Mouse (Mus musculus): ENCODE data around the gene Vmn2r82. TPM values are rescaled to one million over a fixed set of nuclear protein-coding genes. Genes with fewer than 3 reads are reported as not detected.
"Not testable (repeated sequence)": the region's sequence is repeated elsewhere in the genome, so short reads cannot be mapped to it uniquely, and the experiment has no call there.

Gene Vmn2r82
- not detected in 2 replicates for total RNA-seq (2012; rRNA removed)
- polyA plus RNA-seq (2012; ENCODE audit: insufficient read depth in 1 of 2, insufficient read length in 2 of 2, low read depth in 1 of 2, low replicate concordance in 2 of 2, missing spikeins in 1 of 2), result not detected

DNA sequence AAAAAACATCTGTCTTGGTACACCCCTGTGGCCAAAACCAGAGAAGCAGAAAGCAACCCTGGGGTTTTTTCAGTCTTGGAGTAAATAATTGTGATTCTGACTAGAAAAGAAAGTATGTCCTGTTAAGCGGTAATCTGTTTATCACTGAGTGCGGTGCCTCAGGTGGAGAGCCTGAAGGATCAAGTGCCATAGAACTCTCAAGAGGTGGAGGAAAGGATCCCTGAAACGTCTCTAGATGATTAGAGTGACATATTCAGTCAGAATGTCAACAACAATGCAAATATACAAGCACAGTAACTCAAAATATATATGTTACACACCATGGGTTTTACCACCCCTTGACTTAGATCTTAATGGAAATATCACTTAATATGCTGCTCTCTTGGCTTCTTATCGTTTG, at the start of gene Vmn2r82:
TSS of gene Vmn2r82 (plus strand) at position 301 of the 400 bp plus-strand sequence.
- H3K4me1 ChIP-seq (ENCODE audit: control insufficient read depth in 1 of 2, insufficient read depth in 2 of 2, low read length in 2 of 2); H3K9ac ChIP-seq (ENCODE audit: control insufficient read depth, low read depth, low read length, poor library complexity, severe bottlenecking); H3K9me3 ChIP-seq (replicated peaks; ENCODE audit: insufficient read depth, low read length); DNase-seq (ENCODE audit: low read depth, low spot score); H3K4me3 ChIP-seq (ENCODE audit: control insufficient read depth in 1 of 2, insufficient read depth in 1 of 2, low read depth in 2 of 2, low read length in 2 of 2); H3K27me3 ChIP-seq (ENCODE audit: control insufficient read depth in 1 of 2, insufficient read depth in 2 of 2, low read length in 2 of 2); H3K36me3 ChIP-seq (ENCODE audit: control insufficient read depth in 1 of 2, insufficient read depth in 2 of 2, low read length in 2 of 2); H3K27ac ChIP-seq (ENCODE audit: control insufficient read depth, low read depth, low read length); H3K79me2 ChIP-seq (ENCODE audit: control insufficient read depth, insufficient read depth, low read length, poor library complexity): not testable (repeated sequence)

DNA sequence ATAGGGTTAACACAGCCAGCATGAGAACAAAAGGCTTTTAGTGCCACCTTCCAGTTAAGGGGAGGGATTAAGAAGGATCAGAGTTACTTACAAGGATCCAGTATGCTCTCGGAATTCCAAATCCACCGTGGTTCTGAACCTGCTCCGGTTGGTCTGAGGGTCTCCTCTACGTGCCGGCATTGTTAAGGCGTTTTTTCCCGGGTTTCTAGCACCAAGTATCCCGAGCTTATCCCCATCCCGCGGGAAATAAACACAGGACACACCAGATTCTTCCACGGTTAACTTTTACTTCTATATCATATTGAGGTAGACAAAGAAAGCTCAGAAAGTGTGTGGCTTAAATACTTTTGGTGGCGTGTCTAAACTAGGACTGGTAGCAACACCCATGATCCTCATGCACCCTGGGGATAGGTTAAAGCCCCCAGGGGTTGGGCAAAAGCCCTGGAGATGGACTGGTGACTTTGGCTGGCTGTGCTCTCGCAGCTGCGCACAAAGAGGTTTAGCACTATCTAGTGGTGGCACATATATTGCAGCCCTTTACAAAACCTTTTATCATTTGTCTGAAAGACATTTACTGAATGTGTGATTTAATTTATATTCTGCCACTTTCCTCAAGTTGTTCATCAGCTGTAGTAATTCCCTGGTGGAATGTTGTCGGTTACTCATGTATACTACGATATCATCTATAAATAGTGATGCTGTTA, 34.1 kb upstream of the Vmn2r82 start:
- not testable (repeated sequence) for H3K9ac ChIP-seq (ENCODE audit: control insufficient read depth, low read depth, low read length, poor library complexity, severe bottlenecking); DNase-seq (ENCODE audit: low read depth, low spot score); H3K27ac ChIP-seq (ENCODE audit: control insufficient read depth, low read depth, low read length); H3K27me3 ChIP-seq (ENCODE audit: control insufficient read depth in 1 of 2, insufficient read depth in 2 of 2, low read length in 2 of 2); H3K79me2 ChIP-seq (ENCODE audit: control insufficient read depth, insufficient read depth, low read length, poor library complexity); H3K4me1 ChIP-seq (ENCODE audit: control insufficient read depth in 1 of 2, insufficient read depth in 2 of 2, low read length in 2 of 2); H3K36me3 ChIP-seq (ENCODE audit: control insufficient read depth in 1 of 2, insufficient read depth in 2 of 2, low read length in 2 of 2); H3K9me3 ChIP-seq (replicated peaks; ENCODE audit: insufficient read depth, low read length); H3K4me3 ChIP-seq (ENCODE audit: control insufficient read depth in 1 of 2, insufficient read depth in 1 of 2, low read depth in 2 of 2, low read length in 2 of 2)
- TF ChIP-seq CTCF (IDR thresholded peaks at IDR 0.05 in 2 of 3, conservative IDR thresholded peaks at IDR 0.05 in 1 of 3; ENCODE audit: control insufficient read depth in 1 of 3, insufficient read depth in 1 of 3, low read depth in 2 of 3, low read length in 3 of 3, poor library complexity in 1 of 3, severe bottlenecking in 1 of 3), result peak in 2 of 3 experiments; percentile 4 to 17; a peak in 1 of 6 replicates
- peak; percentile 11; the same call in 1 of the 2 replicates for TF ChIP-seq RAD21 (IDR thresholded peaks at IDR 0.05; ENCODE audit: low read depth, low read length)

DNA sequence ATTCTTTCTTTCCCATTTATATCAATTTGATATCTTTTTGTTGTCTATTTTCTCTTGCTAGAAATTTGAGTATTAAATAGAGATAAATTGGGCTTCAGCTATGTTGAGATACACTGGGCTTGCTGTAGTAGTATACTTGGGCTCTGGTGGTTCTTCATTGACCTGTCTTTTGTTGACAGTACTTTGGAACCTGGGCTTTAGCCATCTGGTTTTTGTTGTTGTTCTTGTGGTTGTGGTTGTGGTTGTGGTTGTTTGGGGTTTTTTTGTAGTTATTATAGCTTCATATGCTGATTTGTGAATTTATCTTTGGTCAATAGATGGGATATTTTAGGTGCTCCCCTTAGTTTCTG, 33.6 kb upstream of the Vmn2r82 start:
- TF ChIP-seq E2F4 (IDR thresholded peaks at IDR 0.05; ENCODE audit: borderline replicate concordance, low read depth, low read length) (no peak), MYC (IDR thresholded peaks at IDR 0.05; ENCODE audit: low read depth, low read length) (no peak), KAT2A (conservative IDR thresholded peaks at IDR 0.05; ENCODE audit: low read depth, low read length) (no peak), MYB (IDR thresholded peaks at IDR 0.05; ENCODE audit: low read depth, low read length) (no peak), BHLHE40 (IDR thresholded peaks at IDR 0.05; ENCODE audit: borderline replicate concordance, low read depth, low read length) (no peak), TCF12 (IDR thresholded peaks at IDR 0.05; ENCODE audit: low read depth, low read length) (no peak), EP300 (IDR thresholded peaks at IDR 0.05; ENCODE audit: low read depth in 1 of 2, low read length in 2 of 2) (no peak), CTCF (IDR thresholded peaks at IDR 0.05 in 2 of 3, conservative IDR thresholded peaks at IDR 0.05 in 1 of 3; ENCODE audit: control insufficient read depth in 1 of 3, insufficient read depth in 1 of 3, low read depth in 2 of 3, low read length in 3 of 3, poor library complexity in 1 of 3, severe bottlenecking in 1 of 3) (no peak), GATA1 (IDR thresholded peaks at IDR 0.05; ENCODE audit: low read depth, low read length) (no peak), CHD2 (IDR thresholded peaks at IDR 0.05; ENCODE audit: low read length) (no peak)
- DNase-seq (ENCODE audit: low read depth, low spot score), result no peak
- Histone ChIP-seq H3K9me3 (replicated peaks; ENCODE audit: insufficient read depth, low read length) (no peaks in the 10 kb centered on the region), H3K79me2 (ENCODE audit: control insufficient read depth, insufficient read depth, low read length, poor library complexity) (no peaks in the 10 kb centered on the region), H3K4me1 (ENCODE audit: control insufficient read depth in 1 of 2, insufficient read depth in 2 of 2, low read length in 2 of 2) (no peaks in the 10 kb centered on the region), H3K27ac (ENCODE audit: control insufficient read depth, low read depth, low read length) (no peak overlapping the region), H3K4me3 (ENCODE audit: control insufficient read depth in 1 of 2, insufficient read depth in 1 of 2, low read depth in 2 of 2, low read length in 2 of 2) (no peak overlapping the region), H3K9ac (ENCODE audit: control insufficient read depth, low read depth, low read length, poor library complexity, severe bottlenecking) (no peak overlapping the region), H3K27me3 (ENCODE audit: control insufficient read depth in 1 of 2, insufficient read depth in 2 of 2, low read length in 2 of 2) (no peaks in the 10 kb centered on the region), H3K36me3 (ENCODE audit: control insufficient read depth in 1 of 2, insufficient read depth in 2 of 2, low read length in 2 of 2) (no peaks in the 10 kb centered on the region)

DNA sequence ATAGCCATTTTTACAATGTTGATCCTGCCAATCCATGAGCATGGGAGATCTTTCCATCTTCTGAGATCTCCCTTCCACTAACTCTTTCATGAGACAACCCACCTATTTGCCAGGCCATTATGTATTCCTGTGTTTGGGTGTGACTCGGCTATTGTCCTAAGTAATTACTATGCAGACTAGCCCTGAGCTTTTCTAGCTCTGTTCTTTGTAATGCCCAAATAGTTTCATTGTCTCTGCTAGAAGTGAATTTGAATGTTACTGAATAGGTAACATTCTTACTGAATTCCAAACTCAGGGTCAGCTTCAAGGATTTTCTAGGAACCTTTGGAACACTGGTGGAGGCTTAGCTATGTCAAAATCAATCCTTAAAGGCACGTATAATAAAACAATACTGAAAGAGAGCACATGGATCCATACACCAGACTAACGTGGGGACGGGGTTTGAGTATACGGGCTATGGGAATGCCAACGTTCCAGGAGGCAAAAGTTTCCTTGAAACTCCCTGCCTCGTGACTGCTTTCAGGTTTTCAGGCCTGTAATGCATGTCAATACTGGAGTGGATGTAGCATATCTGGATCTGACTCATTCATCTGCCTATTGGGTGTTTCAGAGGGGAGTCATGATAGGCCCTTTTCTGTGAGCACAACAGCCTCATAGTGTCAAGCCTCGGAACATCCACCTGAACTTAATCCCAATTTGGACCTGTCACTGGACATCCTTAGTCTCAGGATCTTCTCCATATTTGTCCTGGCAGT, 43.8 kb downstream of the Vmn2r82 start:
- H3K27me3 ChIP-seq (ENCODE audit: control insufficient read depth in 1 of 2, insufficient read depth in 2 of 2, low read length in 2 of 2); H3K27ac ChIP-seq (ENCODE audit: control insufficient read depth, low read depth, low read length); H3K4me3 ChIP-seq (ENCODE audit: control insufficient read depth in 1 of 2, insufficient read depth in 1 of 2, low read depth in 2 of 2, low read length in 2 of 2); DNase-seq (ENCODE audit: low read depth, low spot score); H3K9me3 ChIP-seq (replicated peaks; ENCODE audit: insufficient read depth, low read length); H3K36me3 ChIP-seq (ENCODE audit: control insufficient read depth in 1 of 2, insufficient read depth in 2 of 2, low read length in 2 of 2); H3K9ac ChIP-seq (ENCODE audit: control insufficient read depth, low read depth, low read length, poor library complexity, severe bottlenecking); H3K79me2 ChIP-seq (ENCODE audit: control insufficient read depth, insufficient read depth, low read length, poor library complexity); H3K4me1 ChIP-seq (ENCODE audit: control insufficient read depth in 1 of 2, insufficient read depth in 2 of 2, low read length in 2 of 2): not testable (repeated sequence)
